Mouse (Mus musculus): ENCODE data around the gene Plpp1. TPM values are rescaled to one million over a fixed set of nuclear protein-coding genes. Genes with fewer than 3 reads are reported as not detected.

Plpp1 gene
- total RNA-seq, 2 experiments from 2014 or later: 41.8 to 43.5 TPM

GRCm38 (mm10) chr13:112811708-112812403 lies 11.3 kb downstream of the Plpp1 start:
- no peak for DNase-seq

- no peak for DNase-seq
Measured at GRCm38 (mm10) chr13:112815996-112816395, 15.4 kb downstream of the Plpp1 start.

GRCm38 (mm10) chr13:112818125-112818524 lies 17.5 kb downstream of the Plpp1 start:
- no peak for DNase-seq

GRCm38 (mm10) chr13:112822413-112822812 lies 21.8 kb downstream of the Plpp1 start:
- DNase-seq: no peak

GRCm38 (mm10) chr13:112823236-112823910 lies 22.8 kb downstream of the Plpp1 start:
- DNase-seq: peak in 1 of 2 experiments; percentile 33

- DNase-seq: peak; percentile 35 to 45
Measured at GRCm38 (mm10) chr13:112823911-112824648, 23.5 kb downstream of the Plpp1 start.

- no peak for DNase-seq
Measured at GRCm38 (mm10) chr13:112825479-112825878, 24.9 kb downstream of the Plpp1 start.

- DNase-seq: no peak
Measured at GRCm38 (mm10) chr13:112829619-112830018, 29.0 kb downstream of the Plpp1 start.

GRCm38 (mm10) chr13:112832589-112832988 lies 32.0 kb downstream of the Plpp1 start:
- DNase-seq: no peak

- no peak for DNase-seq
Measured at GRCm38 (mm10) chr13:112833253-112833894, 32.8 kb downstream of the Plpp1 start.

GRCm38 (mm10) chr13:112833895-112834263 lies 33.3 kb downstream of the Plpp1 start:
- DNase-seq: no peak

- DNase-seq: peak; percentile 32 to 42
Measured at GRCm38 (mm10) chr13:112835113-112835512, 34.5 kb downstream of the Plpp1 start.

- DNase-seq: no peak
Measured at GRCm38 (mm10) chr13:112836951-112837350, 36.4 kb downstream of the Plpp1 start.

GRCm38 (mm10) chr13:112837621-112838155 lies 37.1 kb downstream of the Plpp1 start:
- DNase-seq: no peak

GRCm38 (mm10) chr13:112838562-112839232 lies 38.1 kb downstream of the Plpp1 start:
- no peak for DNase-seq

- DNase-seq: no peak
Measured at GRCm38 (mm10) chr13:112840241-112841087, 39.9 kb downstream of the Plpp1 start.

- DNase-seq: no peak
Measured at GRCm38 (mm10) chr13:112845931-112846330, 45.3 kb downstream of the Plpp1 start.

- no peak for DNase-seq
Measured at GRCm38 (mm10) chr13:112853710-112854316, 53.2 kb downstream of the Plpp1 start.

- no peak for DNase-seq
Measured at GRCm38 (mm10) chr13:112854402-112854801, 53.8 kb downstream of the Plpp1 start.

GRCm38 (mm10) chr13:112857921-112858320 lies 57.3 kb downstream of the Plpp1 start:
- no peak for DNase-seq

All from heart, adult 18-20 months (tissue).